20 mouse cellular contexts compared by ENCODE assay signal in the genomic region with DNA sequence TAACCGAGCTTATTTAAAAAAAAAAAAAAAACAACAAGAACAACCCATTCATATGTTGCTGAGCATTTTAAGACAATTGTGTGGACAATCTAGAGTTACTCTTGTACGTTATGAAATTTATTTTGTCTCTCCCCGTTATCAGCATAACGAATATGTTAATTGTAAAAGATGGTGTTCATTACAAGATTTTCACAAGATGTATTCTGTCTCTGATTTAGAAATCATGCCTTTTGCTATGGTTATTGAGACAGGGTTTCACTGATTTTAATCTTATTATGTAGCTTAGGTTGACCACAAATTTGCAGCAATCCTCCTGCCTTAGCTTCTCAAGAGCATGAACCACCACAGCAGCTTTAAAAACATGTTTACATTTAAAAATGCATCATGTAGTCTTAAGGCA. TPM values are rescaled to one million over a fixed set of nuclear protein-coding genes. Genes with fewer than 3 reads are reported as not detected.
"Had no signal": no experiment of that assay in that cellular context is flagged by ENCODE, and none has a peak within 500 bp of the region (broad histone marks: within the 10 kb centered on the region; RNA-seq: fewer than 3 reads in every experiment).

No protein-coding gene starts in this region.

- H3K4me1 ChIP-seq: midbrain, embryonic 15.5 days had no signal

- DNase-seq: lung, adult 2 months; lung, postnatal 14 days; lung, postnatal 36 days; right cerebral cortex, postnatal 14 days; thymus, adult 2 months; thymus, postnatal 25 days; thymus, postnatal 4 days had no signal

- H3K4me2 ChIP-seq: lung, embryonic 15.5 days; midbrain, embryonic 12.5 days; midbrain, embryonic 15.5 days; neural tube, embryonic 12.5 days had no signal

- H3K27me3 ChIP-seq: lung, embryonic 15.5 days; megakaryocyte, embryonic 14.5 days; midbrain, embryonic 12.5 days; midbrain, embryonic 15.5 days; neural tube, embryonic 12.5 days had no signal

- ATAC-seq: lung, postnatal 0 days; midbrain, embryonic 15.5 days had no signal

- H3K9me3 ChIP-seq: lung, embryonic 15.5 days; megakaryocyte, embryonic 14.5 days; midbrain, embryonic 12.5 days; midbrain, embryonic 15.5 days; neural tube, embryonic 12.5 days had no signal

- H3K9ac ChIP-seq: liver, embryonic 14.5 days; lung, embryonic 15.5 days; midbrain, embryonic 12.5 days; midbrain, embryonic 15.5 days; neural tube, embryonic 12.5 days had no signal

- H3K27ac ChIP-seq: liver, embryonic 14.5 days; lung, embryonic 15.5 days; macrophage; midbrain, embryonic 12.5 days; midbrain, embryonic 15.5 days; neural tube, embryonic 12.5 days had no signal

- H3K4me3 ChIP-seq: lung, embryonic 15.5 days; megakaryocyte, embryonic 14.5 days; midbrain, embryonic 12.5 days; midbrain, embryonic 15.5 days; neural tube, embryonic 12.5 days had no signal

RNA-seq across cellular contexts. Expression of gene Lmod3, which starts 37.3 kb away (rescaled TPM):
- total RNA-seq: megakaryocyte progenitor cell, adult 5-6 weeks; midbrain, postnatal 0 days; monocyte, adult 5-6 weeks; neutrophil, adult 5-6 weeks had no signal
- polyA plus RNA-seq: liver, embryonic 14.5 days; macrophage; midbrain, embryonic 12.5 days; midbrain, embryonic 15.5 days; midbrain, postnatal 0 days; spleen, adult 2 months had no signal
